Mouse (Mus musculus) 3T3-L1 (cell line): ENCODE data around the gene Mybpc3.

Source experiments
- DNase-seq: peaks from one replicate; pipeline ENCODE4 v3.0.0-alpha.2; 2015; ENCODE audit warnings: low read depth, low spot score

Gene Mybpc3

GRCm38 (mm10) chr2:91117585-91118275, at the start of gene Mybpc3:
Mybpc3 (plus strand) TSS chr2:91118144.
- no peak for DNase-seq

GRCm38 (mm10) chr2:91068162-91068871, 49.6 kb upstream of the Mybpc3 start:
- DNase-seq = no peak

GRCm38 (mm10) chr2:91068872-91069165, 49.1 kb upstream of the Mybpc3 start:
- DNase-seq = peak; percentile 92

GRCm38 (mm10) chr2:91069306-91070000, 48.5 kb upstream of the Mybpc3 start:
- peak; percentile 81 for DNase-seq

- DNase-seq = peak; percentile 99
Measured at GRCm38 (mm10) chr2:91070076-91070800, 47.7 kb upstream of the Mybpc3 start, which contains the start of gene Slc39a13. Slc39a13 (minus strand) TSS chr2:91070417.

- DNase-seq = no peak
Measured at GRCm38 (mm10) chr2:91071059-91071458, 46.9 kb upstream of the Mybpc3 start.

GRCm38 (mm10) chr2:91072092-91072491, 45.9 kb upstream of the Mybpc3 start:
- no peak for DNase-seq

- no peak for DNase-seq
Measured at GRCm38 (mm10) chr2:91077957-91078313, 40.0 kb upstream of the Mybpc3 start.

- no peak for DNase-seq
Measured at GRCm38 (mm10) chr2:91078314-91079025, 39.5 kb upstream of the Mybpc3 start.

GRCm38 (mm10) chr2:91079026-91079384, 38.9 kb upstream of the Mybpc3 start:
- DNase-seq = no peak

GRCm38 (mm10) chr2:91080784-91081513, 37.0 kb upstream of the Mybpc3 start:
- no peak for DNase-seq

- DNase-seq = no peak
Measured at GRCm38 (mm10) chr2:91081775-91082695, 35.9 kb upstream of the Mybpc3 start, which contains the start of gene Spi1. Spi1 (plus strand) TSS chr2:91082390.

GRCm38 (mm10) chr2:91082844-91083243, 35.1 kb upstream of the Mybpc3 start:
- no peak for DNase-seq

- no peak for DNase-seq
Measured at GRCm38 (mm10) chr2:91083366-91083940, 34.5 kb upstream of the Mybpc3 start.

GRCm38 (mm10) chr2:91084179-91084820, 33.6 kb upstream of the Mybpc3 start:
- DNase-seq = no peak

GRCm38 (mm10) chr2:91085494-91086391, 32.2 kb upstream of the Mybpc3 start:
- DNase-seq = no peak

GRCm38 (mm10) chr2:91086392-91087237, 31.3 kb upstream of the Mybpc3 start:
- no peak for DNase-seq
